Mouse (Mus musculus) thymus, postnatal 4 days (tissue): Measurements from ENCODE around the gene Gm15557.
A peak's percentile ranks its signal among the peaks of the same experiment; 100 is the strongest.

ENCODE experiments used
- DNase-seq: peaks from one replicate; pipeline ENCODE4 v3.0.0; 2021

Gene Gm15557

GRCm38 (mm10) chr2:155952006-155952405 lies 11.5 kb downstream of the Gm15557 start:
- peak; percentile 73 for DNase-seq

DNA sequence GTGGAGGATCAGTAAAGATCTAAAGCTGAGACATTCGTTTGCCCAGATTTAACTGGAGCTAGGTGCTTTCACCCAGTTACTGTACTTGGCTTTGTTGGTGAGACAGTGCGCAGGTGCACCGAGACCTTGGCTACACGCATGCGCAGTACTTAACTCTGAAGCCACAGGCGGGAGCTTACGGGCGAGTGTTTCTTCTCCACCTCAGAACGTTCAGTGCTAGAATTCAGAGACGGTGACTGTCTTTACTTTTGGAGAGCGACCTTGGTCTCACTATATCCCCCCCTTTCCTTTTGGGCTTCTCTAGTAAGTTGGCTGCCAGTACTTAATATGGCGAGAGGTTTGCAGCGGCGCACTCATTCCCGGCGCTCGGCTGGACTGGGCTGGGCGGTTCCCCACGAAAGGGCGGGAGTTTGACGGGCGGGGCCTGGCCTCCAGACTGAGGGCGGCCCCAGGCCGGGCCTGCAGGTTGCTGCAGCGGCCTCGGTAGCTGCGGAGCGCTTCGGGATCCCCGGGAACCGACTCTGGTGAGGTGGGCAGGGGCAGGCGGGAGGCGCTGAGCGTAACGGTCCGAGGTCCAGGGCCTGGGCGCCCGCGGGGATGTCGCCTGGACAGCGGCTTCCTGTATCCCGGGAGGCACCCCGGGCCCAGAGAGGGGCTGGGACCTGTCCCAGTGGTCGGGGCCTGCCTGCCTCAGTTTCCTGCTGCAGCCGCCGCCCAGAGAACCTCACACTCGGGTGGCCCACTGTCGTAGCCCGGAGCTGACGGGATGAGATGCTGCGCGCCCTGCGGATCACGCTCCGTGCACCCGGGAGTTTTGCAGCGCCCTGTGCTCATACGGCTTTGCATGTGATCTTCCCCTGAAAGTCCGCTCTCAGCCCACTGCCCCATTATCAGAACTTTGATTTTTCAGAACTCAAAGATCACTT lies 15.9 kb downstream of the Gm15557 start, which contains the start of gene Cep250:
Gene Cep250, plus strand, starts transcription at position 325 of the 926 bp plus-strand sequence.
- peak; percentile 87 for DNase-seq

DNA sequence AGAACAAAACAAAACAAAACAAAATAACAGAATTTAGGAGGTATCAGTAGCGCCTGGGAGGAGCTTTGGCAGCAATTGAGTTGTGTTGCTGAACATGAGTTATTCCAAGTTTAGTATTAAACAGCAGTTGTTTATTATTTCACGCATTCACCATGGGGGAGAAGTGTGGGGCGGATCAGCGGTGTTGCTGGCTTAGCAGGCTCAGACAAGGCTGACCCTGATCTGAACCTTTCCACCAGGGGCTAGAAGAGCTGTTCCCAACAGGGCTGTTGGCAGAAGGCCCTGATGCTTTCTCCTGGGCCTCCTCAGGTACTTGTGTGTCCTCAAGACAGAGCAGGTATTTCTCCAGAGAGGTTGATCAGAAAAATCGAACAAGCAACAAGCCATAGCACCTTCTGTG lies 19.5 kb downstream of the Gm15557 start:
- no peak for DNase-seq

- no peak for DNase-seq
Measured at GRCm38 (mm10) chr2:155961862-155962261, 21.3 kb downstream of the Gm15557 start.

GRCm38 (mm10) chr2:155962991-155963390 lies 22.5 kb downstream of the Gm15557 start:
- DNase-seq = no peak

GRCm38 (mm10) chr2:155973348-155973747 lies 32.8 kb downstream of the Gm15557 start:
- DNase-seq = no peak

GRCm38 (mm10) chr2:155974087-155974731 lies 33.7 kb downstream of the Gm15557 start:
- DNase-seq = peak; percentile 79

DNA sequence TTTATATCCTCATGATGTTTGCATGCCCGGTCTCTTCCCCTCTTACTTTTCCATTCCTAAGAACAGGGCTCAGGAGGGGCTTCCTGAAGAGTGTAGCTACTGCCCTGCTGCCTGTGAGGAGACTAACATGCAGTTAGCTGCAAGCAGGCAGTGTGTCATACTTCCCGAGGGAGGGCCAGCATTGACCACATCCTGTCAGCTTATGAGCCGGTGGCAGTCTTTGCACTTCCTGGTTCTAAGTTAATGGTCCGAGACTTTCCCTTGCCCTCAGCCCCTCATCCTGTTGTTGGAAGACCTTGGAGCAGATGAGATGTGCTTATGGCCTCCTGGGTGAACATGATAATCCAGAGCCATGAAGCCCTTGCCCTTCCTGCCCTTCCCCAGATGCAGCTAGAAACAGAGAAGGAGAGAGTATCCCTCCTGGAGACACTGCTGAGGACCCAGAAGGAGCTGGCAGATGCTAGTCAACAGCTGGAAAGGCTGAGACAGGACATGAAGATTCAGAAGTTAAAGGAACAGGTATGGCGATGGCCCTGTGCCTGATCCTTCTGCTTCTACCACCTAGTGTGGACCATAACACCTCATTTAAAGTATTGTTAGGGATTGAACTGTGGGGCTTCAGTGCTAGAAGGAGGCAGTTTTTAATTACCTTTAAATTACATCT lies 38.9 kb downstream of the Gm15557 start:
- DNase-seq = peak; percentile 64

- DNase-seq = peak; percentile 82
Measured at GRCm38 (mm10) chr2:155985776-155986175, 45.2 kb downstream of the Gm15557 start.

- DNase-seq = peak; percentile 65
Measured at GRCm38 (mm10) chr2:155987131-155987530, 46.6 kb downstream of the Gm15557 start.

- DNase-seq = peak; percentile 61
Measured at GRCm38 (mm10) chr2:155989085-155989484, 48.6 kb downstream of the Gm15557 start.

DNA sequence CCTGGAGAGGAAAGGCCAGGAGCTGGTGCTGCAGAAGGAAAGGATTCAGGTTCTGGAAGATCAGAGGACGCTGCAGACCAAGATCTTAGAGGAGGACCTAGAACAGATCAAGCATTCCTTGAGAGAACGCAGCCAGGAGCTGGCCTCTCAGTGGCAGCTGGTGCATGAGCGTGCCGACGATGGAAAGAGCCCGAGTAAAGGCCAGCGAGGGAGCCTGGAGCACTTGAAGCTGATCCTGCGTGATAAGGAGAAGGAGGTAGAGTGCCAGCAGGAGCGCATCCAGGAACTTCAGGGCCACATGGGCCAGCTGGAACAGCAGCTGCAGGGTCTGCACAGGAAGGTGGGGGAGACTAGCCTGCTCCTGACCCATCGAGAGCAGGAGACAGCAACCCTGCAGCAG lies 50.6 kb downstream of the Gm15557 start:
- no peak for DNase-seq

DNA sequence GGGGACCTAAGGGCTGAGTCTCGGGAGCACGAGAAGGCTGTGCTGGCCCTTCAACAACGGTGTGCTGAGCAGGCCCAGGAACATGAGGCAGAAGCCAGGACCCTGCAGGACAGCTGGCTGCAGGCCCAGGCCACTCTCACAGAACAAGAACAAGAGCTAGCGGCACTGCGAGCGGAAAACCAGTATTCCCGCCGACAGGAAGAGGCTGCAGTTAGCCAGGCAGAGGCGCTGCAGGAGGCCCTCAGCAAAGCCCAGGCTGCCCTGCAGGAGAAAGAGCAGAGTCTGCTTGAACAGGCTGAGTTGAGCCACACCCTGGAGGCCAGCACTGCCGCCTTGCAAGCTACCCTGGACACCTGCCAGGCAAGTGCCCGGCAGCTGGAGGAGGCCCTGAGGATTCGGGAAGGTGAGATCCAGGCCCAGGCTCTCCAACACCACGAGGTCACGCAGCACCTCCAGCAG lies 51.4 kb downstream of the Gm15557 start:
- DNase-seq = no peak
